Mouse (Mus musculus) adrenal gland, adult 18-20 months (tissue): ENCODE results near the gene Jsrp1. TPM values are rescaled to one million over a fixed set of nuclear protein-coding genes. Genes with fewer than 3 reads are reported as not detected.

Experiments used
- DNase-seq, 2 experiments: peaks; one replicate each; pipeline ENCODE4 v3.0.0; 2021 to 2022; ENCODE audit warnings: low spot score in 2 of 2
- microRNA-seq, 2 experiments: library from miRNA; unstranded; fragments of <30 nt; microRNA quantifications; one replicate each; pipeline ENCODE4 v1.2.0; 2021; ENCODE audit warnings: borderline number of aligned reads in 2 of 2
- total RNA-seq, 2 experiments: library from RNA; stranded (reverse); gene quantifications; 1 replicate in 1 of 2; 2 replicates in 1 of 2; pipeline ENCODE4 v1.2.3; 2021

Jsrp1 gene
- total RNA-seq, 2 experiments from 2014 or later, result 4.0 to 7.3 TPM

DNA sequence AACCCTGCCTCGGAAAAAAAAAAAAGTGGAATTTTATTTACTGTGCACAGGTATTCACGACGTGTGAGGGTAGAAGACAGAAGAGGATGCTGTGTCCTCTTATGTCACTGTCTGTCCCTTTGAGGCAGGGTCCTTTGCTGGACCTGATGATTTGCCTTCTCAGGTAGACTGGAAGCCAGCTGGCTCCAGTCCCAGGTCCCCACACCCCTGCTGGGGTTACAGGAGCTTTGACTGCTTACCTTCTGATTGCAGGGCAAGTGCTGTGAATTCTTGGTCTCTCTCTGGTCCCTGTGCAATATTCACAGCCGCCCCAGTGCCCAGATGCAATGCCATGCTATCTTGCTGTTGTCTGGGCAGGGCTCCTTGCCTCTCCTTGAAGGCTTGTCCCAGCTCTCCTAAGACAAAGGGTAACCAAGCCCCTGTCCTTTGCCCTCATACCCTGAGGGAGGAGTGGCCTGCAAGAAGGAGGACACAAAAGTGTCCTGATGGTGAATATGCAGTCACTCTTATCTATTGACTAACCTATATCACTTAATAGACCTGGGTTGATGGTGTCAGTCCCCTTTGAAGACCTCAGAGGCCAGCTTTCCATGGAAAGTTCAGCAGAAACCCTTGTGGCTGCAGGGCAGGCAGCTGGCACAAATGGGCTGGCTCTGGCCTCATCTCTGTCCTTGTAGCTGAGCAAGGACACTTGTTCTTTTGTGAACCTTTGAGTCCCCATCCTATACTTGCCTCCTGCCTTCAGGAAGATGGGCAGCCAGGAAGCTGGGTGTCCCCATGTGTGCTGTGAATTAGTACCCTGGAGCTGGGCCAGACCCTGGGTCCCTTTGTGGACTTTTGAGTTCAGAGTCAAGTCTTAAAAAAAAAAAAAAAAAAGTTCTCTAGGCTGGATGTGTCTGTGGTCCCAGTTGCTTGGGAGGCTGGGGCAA is 52.4 kb downstream of the Jsrp1 start:
- DNase-seq, result peak in 1 of 2 experiments; percentile 41

DNA sequence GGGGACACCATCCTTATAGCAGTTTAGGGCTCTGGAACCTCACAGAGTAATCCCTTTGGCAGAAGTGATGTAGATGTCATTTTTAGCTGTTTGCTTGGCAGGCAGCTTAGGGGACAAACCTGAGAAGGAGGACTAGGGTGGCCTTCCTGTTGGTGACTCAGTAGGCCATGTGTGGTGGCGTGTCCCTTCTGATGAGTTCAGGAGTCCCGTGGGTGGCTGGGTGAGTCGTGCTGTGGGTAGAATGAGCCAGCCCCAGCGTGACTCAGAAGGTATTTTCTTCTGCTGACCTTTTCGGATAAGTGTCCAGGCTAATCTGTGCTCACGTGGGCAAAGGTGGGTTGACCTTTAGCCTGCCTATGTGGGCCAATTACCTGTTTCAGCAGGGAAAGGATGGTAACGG is 54.6 kb downstream of the Jsrp1 start:
- DNase-seq, result peak; percentile 43 to 52

Small RNA genes within 50 kb of the gene (microRNA-seq; reads per million reads assigned to microRNA genes)
- 3.3 to 3.7 reads per million in 2 experiments for gene Mir1982

Other genes starting within 250 kb of the Jsrp1 start
- gene Klf16, start 236.2 kb downstream of the Jsrp1 start, total RNA-seq, result 10 to 100 TPM; 11.3 to 12.3 TPM
- gene Abhd17a, start 223.2 kb downstream of the Jsrp1 start, total RNA-seq, result 100 to 1,000 TPM in 1 of 2 experiments, 10 to 100 TPM in 1; 94.5 to 102 TPM
- gene Scamp4, start 210.6 kb downstream of the Jsrp1 start, total RNA-seq, result 10 to 100 TPM; 49.7 to 54.4 TPM
- 1 to 10 TPM; 1.8 to 2.1 TPM for gene Adat3, start 210.6 kb downstream of the Jsrp1 start, total RNA-seq
- 1 to 10 TPM; 2.6 to 3.0 TPM for gene Gm49322, start 207.5 kb downstream of the Jsrp1 start, total RNA-seq
- 100 to 1,000 TPM; 134 to 140 TPM for gene Csnk1g2, start 190.7 kb downstream of the Jsrp1 start, total RNA-seq
- gene Btbd2, start 156.4 kb downstream of the Jsrp1 start, total RNA-seq, result 10 to 100 TPM; 51.4 to 58.5 TPM
- gene Mknk2, start 135.4 kb downstream of the Jsrp1 start, total RNA-seq, result 100 to 1,000 TPM; 162 to 331 TPM
- gene Mob3a, start 111.5 kb downstream of the Jsrp1 start, total RNA-seq, result 10 to 100 TPM; 16.1 to 29.6 TPM
- gene Izumo4, start 111.3 kb downstream of the Jsrp1 start, total RNA-seq, result 10 to 100 TPM; 11.0 to 18.0 TPM
- 100 to 1,000 TPM in 1 of 2 experiments, 10 to 100 TPM in 1; 97.1 to 104 TPM for gene Ap3d1, start 71.2 kb downstream of the Jsrp1 start, total RNA-seq
- 10 to 100 TPM; 61.0 to 66.4 TPM for gene Dot1l, start 58.3 kb downstream of the Jsrp1 start, total RNA-seq
- 10 to 100 TPM; 47.8 to 50.5 TPM for gene Sf3a2, start 15.3 kb downstream of the Jsrp1 start, total RNA-seq
- 10 to 100 TPM; 69.0 to 87.2 TPM for gene Plekhj1, start 14.9 kb downstream of the Jsrp1 start, total RNA-seq
- gene Amh, start 8.3 kb downstream of the Jsrp1 start, total RNA-seq, result 1 to 10 TPM in 1 of 2 experiments, under 1 TPM in 1; 0.83 to 1.5 TPM
- gene Oaz1, start 13.2 kb upstream of the Jsrp1 start, total RNA-seq, result 100 to 1,000 TPM; 903 to 981 TPM
- 1 to 10 TPM; 4.1 to 6.3 TPM for gene Lingo3, start 30.5 kb upstream of the Jsrp1 start, total RNA-seq
- 10 to 100 TPM; 22.9 to 34.3 TPM for gene Lsm7, start 41.7 kb upstream of the Jsrp1 start, total RNA-seq
- gene Sppl2b, start 41.8 kb upstream of the Jsrp1 start, total RNA-seq, result 10 to 100 TPM; 24.0 to 28.3 TPM
- under 1 TPM; 0.10 to 0.13 TPM for gene Tmprss9, start 58.4 kb upstream of the Jsrp1 start, total RNA-seq
- 100 to 1,000 TPM; 208 to 219 TPM for gene Timm13, start 87.5 kb upstream of the Jsrp1 start, total RNA-seq
- gene Lmnb2, start 104.7 kb upstream of the Jsrp1 start, total RNA-seq, result 10 to 100 TPM; 14.1 to 15.2 TPM
- 10 to 100 TPM; 34.1 to 75.0 TPM for gene Gadd45b, start 116.6 kb upstream of the Jsrp1 start, total RNA-seq
- 10 to 100 TPM in 1 of 2 experiments, 1 to 10 TPM in 1; 7.0 to 11.1 TPM for gene Gng7, start 201.4 kb upstream of the Jsrp1 start, total RNA-seq
- gene Diras1, start 212.2 kb upstream of the Jsrp1 start, total RNA-seq, result 1 to 10 TPM; 1.7 to 1.8 TPM
- 10 to 100 TPM; 25.6 to 44.1 TPM for gene Slc39a3, start 223.9 kb upstream of the Jsrp1 start, total RNA-seq
- 100 to 1,000 TPM; 220 to 229 TPM for gene Sgta, start 246.7 kb upstream of the Jsrp1 start, total RNA-seq